Mouse (Mus musculus) thymus, postnatal 10 days (tissue): Measurements from ENCODE around the gene Zhx3.

ENCODE experiments used
- DNase-seq, 2 experiments: peaks; one replicate each; pipeline ENCODE4 v3.0.0; 2021; ENCODE audit warnings: low spot score in 2 of 2

The Zhx3 gene

GRCm38 (mm10) chr2:160760433-160761184 lies 112.2 kb downstream of the Zhx3 start:
- peak in 1 of 2 experiments; percentile 41 for DNase-seq

GRCm38 (mm10) chr2:160756583-160757203 lies 116.1 kb downstream of the Zhx3 start:
- DNase-seq = no peak

GRCm38 (mm10) chr2:160747075-160747474 lies 125.7 kb downstream of the Zhx3 start:
- DNase-seq = no peak

GRCm38 (mm10) chr2:160746637-160747036 lies 126.2 kb downstream of the Zhx3 start:
- DNase-seq = no peak

DNA sequence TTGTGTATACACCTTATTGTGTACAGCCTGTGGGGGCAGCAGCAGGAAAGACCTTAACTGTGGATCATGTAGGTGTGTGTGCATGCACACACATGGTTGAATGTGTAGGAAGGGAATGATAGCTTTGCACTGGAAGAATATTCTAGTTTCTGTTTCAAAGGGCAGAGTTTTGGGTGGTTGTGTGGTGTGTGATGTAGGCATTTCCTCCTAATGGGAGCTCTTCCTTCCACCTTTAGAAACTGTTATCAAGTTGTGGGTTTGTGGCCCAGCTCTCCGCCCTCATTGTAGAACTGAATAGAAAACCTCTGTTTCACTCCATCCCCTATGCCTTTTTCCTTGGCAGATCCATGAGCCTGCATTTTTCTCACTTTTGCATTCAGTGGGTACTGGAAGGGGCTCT lies 127.3 kb downstream of the Zhx3 start:
- DNase-seq = no peak

DNA sequence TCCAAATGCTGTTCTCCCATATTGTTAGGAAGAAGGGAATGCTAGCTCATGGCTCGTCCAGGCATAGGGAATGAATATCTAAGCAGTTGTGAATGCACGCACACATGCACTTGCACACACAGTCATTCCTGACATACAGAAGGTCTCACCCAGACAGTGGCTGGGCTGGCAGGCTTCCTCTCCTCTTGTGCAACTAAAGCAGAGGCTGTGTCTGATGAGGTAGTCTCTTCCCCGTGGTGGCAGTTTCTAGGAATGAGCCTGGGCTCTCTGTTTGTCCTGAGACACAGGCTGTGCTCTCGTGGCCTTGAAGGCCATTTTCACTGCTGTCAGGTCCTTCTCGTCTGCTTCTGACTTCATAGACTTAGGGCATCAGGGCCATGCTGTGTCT lies 128.0 kb downstream of the Zhx3 start:
- no peak for DNase-seq

DNA sequence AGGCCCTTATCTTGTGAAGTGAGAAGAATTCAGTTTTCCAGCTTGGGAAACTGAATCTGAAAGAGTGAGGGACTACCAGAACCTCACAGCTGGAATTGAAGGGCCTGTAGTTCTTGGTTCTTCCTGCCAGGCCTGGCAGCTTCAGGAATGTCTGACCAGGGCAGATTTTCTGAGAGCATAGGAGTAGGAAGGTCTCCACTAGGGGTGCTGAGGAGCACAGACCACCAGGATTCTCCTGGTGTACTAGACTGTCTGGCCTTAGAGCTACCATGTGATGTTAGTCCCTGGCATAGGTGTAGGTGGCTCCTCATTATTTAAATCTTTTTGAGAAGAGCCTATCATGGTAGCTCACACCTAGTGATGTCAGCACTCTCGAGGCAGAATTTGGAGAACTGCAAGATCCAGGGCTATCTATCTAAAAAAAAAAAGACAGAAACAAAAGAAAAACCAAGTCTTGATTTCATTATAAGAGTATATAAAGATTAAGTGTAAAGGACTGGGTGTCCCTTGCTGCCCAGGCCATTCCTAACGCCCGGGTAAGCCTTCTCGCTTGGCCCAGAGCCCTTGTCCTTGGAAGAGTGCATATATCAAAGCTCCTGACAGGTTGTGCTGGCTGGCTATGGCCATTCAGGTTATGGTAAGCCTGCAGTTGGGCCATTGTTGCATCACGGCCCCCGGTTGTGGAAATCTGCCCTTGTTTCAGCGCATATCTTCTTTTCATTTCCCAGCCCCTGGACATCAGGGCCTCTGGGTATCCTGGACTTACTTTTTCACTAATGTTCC lies 128.6 kb downstream of the Zhx3 start:
- DNase-seq = peak in 1 of 2 experiments; percentile 75

GRCm38 (mm10) chr2:160742161-160742609 lies 130.6 kb downstream of the Zhx3 start:
- DNase-seq = peak in 1 of 2 experiments; percentile 53

DNA sequence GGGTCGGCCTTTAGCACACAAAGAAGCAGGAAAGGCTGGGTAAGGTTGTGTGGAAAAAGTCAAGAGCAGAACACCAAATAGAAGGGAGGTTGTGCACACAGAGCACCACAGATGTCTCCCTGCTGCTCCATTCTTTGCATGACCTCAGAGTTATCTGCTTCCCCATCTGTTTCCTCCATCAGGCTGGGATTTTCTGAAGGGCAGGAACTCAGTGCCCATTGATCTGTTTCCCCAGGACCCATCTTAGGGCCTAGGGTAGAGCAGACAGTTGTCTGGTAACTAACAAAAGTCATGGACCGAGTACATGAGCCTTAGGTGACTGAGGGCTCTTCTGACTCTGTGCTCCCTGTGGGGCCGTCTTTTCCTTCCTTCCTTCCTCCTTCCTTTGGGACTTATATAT lies 131.2 kb downstream of the Zhx3 start:
- no peak for DNase-seq

DNA sequence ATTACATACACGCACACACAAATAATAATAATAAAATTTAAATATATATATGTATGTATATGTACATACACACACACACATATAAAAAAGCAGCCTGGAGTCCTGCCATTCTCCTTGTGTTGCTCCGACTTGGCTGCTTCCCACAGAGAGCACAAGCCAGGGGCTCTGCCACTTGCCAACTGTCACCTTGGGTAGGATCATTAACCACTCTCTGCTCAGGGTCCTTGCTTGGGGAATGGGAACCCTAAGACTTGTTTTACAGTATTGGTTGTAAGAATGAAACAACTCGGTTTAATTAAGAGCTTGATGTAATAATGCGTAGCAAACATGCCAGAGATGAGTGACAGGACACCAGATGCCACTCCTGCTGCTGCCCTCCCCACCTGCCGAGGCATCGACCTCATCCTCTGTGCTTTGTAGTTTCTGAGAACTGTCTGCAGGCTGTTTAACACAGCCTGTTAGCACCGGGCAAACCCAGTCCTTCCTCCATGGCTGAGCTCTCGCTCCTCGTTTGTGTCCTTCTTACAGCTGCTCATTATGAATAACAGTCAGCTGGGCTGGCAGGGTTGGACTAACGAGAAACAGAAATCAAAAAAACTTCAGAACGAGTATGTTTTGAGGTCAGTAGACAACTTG lies 132.2 kb downstream of the Zhx3 start:
- DNase-seq = peak; percentile 57 to 58

GRCm38 (mm10) chr2:160739647-160740356 lies 133.0 kb downstream of the Zhx3 start:
- DNase-seq = no peak

DNA sequence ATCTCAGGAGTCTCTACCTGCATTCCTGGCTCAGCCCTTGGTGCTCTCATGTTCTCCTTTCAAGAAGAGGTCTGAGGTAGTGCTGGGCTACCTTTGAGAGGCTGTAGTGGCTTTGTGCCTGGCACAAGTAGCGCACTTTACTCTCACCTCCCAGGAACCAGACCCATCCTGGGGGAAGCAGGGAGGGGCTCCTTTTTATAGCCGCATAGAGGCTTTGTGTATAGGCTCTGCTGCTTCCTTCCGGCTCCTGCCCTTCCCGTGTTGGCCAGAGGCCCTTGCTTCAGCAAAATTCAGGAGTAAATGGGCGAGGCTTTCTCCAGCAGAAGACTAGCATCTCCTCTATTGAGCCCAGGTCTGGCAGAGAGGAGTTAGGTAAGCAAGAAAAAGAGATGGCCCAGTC lies 134.4 kb downstream of the Zhx3 start:
- DNase-seq = no peak

- no peak for DNase-seq
Observed at GRCm38 (mm10) chr2:160736466-160736865, 136.3 kb downstream of the Zhx3 start.

GRCm38 (mm10) chr2:160735706-160736310 lies 137.0 kb downstream of the Zhx3 start:
- DNase-seq = no peak

DNA sequence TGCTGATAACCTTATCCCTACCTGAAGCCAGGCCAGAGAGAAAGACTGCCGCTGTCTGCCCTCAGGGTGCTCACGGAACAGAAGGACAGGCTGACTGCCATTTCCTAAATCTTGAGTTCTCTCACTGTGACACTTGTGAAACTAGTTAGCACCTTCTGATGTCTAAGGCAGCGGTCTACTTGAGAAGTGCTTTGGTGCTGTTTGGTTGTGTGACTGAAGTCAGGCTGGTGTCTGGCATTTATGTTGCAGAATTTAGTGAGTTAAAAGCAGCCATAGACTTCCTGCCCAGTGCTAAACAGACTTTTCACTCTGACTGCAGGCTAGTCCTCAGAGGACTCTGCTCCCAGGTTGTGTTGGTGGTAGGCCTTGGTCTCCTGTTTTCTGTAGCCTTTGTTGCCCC lies 138.5 kb downstream of the Zhx3 start:
- peak in 1 of 2 experiments; percentile 32 for DNase-seq

DNA sequence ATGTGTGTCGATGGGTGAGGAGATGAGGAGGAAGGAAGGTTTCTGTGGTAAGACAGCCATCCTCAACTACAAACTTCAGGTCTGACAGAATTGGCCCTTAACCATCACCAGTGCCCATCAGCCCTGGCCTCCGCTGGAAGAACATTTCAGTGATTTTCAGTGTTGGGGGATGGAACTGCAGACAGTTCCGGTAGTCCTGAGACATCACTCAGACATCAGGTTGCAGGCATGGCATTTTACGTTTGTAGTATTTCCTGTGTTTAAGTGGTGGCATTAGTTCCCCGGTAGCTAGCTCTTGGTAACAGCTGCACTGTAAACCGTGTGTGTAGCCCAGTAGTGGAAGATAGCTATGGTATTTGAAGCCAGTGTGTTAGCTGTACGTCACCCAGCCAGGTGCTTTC lies 139.7 kb downstream of the Zhx3 start:
- peak in 1 of 2 experiments; percentile 51 for DNase-seq

- no peak for DNase-seq
Observed at GRCm38 (mm10) chr2:160732420-160732995, 140.3 kb downstream of the Zhx3 start.

DNA sequence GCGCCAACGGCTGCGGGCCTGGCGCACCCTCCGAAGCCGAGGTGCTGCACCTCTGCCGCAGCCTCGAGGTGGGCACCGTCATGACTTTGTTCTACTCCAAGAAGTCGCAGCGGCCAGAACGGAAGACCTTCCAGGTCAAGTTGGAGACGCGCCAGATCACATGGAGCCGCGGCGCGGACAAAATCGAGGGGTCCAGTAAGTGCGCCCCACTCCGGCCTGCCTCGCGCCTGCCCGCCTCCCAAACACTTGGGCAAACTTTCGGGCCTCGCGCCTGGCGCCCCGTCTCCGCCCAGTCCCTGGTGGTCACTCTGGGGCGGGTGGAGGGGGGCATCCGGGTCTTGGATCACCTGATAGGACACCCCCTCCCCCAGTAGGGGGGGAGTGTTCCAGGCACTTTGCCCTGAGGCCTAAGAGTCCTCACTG lies 140.9 kb downstream of the Zhx3 start:
- peak; percentile 50 to 68 for DNase-seq

- peak; percentile 94 to 96 for DNase-seq
Observed at GRCm38 (mm10) chr2:160731117-160731838, 141.5 kb downstream of the Zhx3 start, which contains the start of gene Plcg1. Plcg1 (plus strand) TSS chr2:160731300.

DNA sequence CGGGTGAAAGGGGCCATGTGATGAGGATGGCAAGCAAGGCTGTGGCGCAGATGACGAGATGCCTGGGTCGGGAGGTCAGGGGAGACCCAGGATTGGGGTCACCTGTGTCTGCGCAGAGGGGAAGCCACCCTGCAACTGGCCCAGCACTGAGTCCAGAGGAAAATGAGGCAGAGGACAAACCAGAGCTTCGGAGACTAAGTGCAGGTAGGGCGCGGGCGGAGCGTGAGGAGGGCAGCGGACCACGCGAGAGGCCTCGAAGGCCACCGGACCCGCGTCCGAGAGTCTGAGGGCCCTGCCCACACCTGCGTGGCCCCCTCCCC lies 142.0 kb downstream of the Zhx3 start:
- DNase-seq = no peak
